Mouse (Mus musculus) spleen, postnatal 4 days (tissue): ENCODE data around the gene Chac1.
A peak's percentile ranks its signal among the peaks of the same experiment; 100 is the strongest.

Source experiments
- DNase-seq, 2 experiments: peaks; one replicate each; pipeline ENCODE4 v3.0.0; 2022; ENCODE audit warnings: low spot score in 2 of 2

Chac1 gene

GRCm38 (mm10) chr2:119327942-119328526 lies 23.0 kb upstream of the Chac1 start:
- DNase-seq: peak in 1 of 2 experiments; percentile 58

DNA sequence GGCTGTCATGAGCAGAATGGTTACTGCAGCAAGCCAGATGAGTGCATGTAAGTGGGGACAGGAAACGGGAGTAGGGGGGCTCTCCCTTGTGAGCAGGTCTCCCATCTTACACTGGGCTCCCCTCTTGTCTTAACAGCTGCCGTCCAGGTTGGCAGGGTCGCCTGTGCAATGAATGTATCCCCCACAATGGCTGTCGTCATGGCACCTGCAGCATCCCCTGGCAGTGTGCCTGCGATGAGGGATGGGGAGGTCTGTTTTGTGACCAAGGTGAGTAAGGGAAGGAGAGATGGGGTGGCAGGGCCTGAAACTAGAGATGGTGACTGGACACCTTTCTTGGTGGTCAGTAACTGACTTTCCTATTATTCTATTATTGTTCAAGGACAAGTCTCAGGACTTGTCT lies 22.5 kb upstream of the Chac1 start:
- no peak for DNase-seq

DNA sequence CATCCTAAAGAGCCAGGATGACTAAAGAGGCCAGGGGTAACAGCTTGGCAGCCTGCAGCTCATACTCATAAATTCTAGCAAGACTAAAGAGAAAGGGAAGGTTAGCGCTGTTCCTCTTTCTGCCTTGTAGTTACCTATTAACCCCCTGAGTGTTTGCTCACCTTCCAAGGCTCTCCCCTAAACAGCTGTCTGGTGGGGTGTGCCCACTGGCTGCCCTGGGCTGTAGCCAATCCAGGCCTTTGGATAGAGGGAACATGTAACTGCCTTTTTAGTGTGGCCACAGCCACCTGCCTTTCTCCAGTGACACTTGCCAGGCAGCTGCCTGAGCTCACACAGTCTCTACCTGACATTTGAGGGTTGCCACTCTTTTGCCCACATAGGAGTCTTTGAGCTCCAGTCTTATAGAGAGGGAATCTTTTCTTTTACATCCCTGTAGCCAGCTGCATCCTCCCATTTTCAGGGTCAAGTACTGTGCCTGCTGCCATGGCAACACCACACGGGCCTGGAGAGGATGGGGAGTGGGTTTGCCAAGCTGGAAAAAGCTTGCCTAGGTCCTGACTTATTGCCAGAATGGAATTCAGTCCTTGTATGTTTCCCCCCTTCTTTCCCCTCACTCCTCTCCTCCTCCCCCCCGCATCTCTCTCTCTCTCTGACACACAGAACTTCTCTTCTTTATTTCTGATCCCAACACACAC lies 21.8 kb upstream of the Chac1 start:
- DNase-seq: no peak

DNA sequence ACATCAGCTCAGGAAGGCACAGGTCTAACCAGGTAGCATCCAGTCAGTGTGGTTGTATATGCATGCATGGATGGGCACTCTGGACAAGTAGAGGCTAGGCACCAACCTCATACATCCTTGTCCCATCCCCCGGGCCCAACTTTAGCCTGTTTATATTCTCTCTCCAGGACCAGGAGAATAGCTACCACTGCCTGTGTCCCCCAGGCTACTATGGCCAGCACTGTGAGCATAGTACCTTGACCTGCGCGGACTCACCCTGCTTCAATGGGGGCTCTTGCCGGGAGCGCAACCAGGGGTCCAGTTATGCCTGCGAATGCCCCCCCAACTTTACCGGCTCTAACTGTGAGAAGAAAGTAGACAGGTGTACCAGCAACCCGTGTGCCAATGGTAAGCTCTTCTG lies 20.2 kb upstream of the Chac1 start:
- DNase-seq: peak in 1 of 2 experiments; percentile 52

DNA sequence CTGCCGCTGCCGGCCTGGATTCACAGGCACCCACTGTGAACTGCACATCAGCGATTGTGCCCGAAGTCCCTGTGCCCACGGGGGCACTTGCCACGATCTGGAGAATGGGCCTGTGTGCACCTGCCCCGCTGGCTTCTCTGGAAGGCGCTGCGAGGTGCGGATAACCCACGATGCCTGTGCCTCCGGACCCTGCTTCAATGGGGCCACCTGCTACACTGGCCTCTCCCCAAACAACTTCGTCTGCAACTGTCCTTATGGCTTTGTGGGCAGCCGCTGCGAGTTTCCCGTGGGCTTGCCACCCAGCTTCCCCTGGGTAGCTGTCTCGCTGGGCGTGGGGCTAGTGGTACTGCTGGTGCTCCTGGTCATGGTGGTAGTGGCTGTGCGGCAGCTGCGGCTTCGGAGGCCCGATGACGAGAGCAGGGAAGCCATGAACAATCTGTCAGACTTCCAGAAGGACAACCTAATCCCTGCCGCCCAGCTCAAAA lies 18.8 kb upstream of the Chac1 start:
- peak in 1 of 2 experiments; percentile 59 for DNase-seq

DNA sequence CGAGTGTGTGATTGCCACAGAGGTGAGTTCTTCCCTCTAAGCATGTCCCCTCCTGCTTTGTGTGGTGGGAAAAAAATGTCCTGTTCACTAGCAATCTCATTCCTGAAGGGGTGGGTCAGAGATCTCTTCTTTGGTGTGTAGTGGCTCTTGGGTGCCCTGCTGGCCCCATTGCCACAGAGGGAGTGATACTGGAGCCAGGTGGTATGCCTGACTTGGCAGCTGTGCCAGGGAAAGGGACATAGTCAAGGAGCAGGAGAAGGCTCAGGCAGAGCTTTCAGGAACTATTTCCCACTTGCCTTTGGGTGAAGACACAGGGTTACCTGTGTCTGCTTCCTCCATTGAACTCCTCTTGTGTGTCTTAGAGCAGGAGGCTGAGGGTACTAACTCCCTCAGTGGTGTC lies 16.9 kb upstream of the Chac1 start:
- no peak for DNase-seq

GRCm38 (mm10) chr2:119334964-119335525 lies 16.0 kb upstream of the Chac1 start:
- DNase-seq: peak in 1 of 2 experiments; percentile 55

- no peak for DNase-seq
Observed at GRCm38 (mm10) chr2:119335535-119335934, 15.5 kb upstream of the Chac1 start.

- peak in 1 of 2 experiments; percentile 57 for DNase-seq
Observed at GRCm38 (mm10) chr2:119336002-119336401, 15.0 kb upstream of the Chac1 start.

DNA sequence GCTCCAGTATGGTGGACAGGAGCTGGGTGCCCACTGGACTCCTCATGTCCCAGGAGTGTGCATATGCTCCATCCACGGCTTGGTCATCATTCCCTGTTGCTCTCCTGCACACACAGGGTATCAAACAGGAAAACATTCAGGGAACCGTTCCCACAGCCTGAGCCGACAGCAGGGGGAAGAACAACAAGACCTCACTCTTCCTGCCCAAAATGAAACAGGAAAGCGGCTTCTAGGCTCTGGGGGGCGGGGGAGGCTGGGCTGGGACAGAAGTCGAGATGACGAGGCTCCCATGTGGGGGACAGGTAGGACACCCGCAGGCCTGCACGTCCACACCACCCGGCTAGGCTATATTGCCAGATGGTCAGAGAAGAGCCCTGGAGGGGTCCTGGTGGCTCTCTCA lies 14.6 kb upstream of the Chac1 start:
- peak in 1 of 2 experiments; percentile 58 for DNase-seq

GRCm38 (mm10) chr2:119337425-119338265 lies 13.4 kb upstream of the Chac1 start:
- peak; percentile 83 to 95 for DNase-seq

DNA sequence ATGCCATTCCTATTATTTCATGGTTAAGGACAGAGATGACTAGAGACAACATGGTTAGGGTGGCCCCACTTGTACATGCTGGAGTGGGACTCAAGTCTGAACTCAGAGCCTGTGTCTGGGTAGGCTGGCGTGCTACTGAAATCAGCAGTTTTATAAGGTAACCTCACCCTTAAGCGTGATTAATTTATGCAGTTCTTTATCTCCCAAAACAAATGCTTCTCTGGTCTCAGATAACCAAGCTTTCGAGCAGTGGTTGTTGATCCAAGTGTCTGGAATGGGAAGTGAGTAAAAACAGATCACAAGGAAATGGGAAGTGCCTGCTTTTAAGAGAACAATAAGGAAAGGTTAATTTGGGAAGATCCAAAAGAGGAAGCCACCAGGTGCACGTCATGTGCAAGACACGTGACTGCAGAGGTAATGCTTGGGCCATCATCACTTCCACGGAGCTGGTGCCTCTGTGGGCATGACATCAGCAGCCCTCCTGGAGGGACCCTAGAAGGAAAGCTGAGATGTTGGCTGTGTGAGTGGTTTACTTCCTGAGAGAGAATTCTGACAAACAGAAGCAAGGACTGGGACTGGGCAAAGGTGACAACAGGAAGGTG lies 6.4 kb upstream of the Chac1 start:
- DNase-seq: no peak

DNA sequence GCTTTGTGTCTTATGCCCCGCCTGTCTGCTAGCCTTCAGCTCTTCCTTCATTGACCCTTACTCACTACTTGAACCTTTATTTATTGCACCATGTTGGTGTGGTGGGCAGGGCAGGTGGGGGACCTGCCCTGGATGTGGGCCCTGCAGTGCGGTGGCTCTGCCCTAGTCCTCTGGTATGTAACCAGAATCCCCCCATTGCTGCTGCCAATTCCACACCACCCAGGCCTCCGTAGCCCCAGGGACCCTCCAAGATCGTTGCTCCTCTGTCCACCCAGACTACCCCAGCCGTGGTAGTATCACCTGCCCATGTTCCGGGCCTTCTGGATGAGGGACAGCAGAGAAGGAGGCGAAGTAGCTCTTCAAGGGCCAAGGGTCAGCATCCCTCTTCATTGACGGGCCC lies 2.7 kb downstream of the Chac1 start:
- no peak for DNase-seq

DNA sequence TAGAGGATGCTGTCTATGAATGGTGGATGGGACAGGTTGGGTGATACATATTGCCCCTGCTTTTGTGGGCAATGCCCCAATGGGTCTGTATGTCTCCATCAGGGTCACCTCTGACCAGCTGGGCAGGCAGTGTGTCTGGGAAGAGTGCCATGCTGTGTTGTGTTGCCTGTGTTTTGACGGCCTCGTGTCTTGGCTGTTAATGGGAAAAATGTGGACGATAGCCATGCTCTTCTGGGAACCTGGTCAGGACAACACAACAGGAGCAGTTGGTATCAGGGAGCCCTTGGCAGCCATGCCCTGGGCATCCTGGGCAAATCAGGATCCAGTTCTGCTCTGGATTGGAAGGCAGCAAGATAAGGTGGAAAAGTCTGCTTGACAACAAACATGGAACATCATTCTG lies 4.1 kb downstream of the Chac1 start:
- DNase-seq: no peak

- DNase-seq: no peak
Observed at GRCm38 (mm10) chr2:119355651-119356050, 4.6 kb downstream of the Chac1 start.

GRCm38 (mm10) chr2:119356310-119356709 lies 5.3 kb downstream of the Chac1 start:
- DNase-seq: no peak

- DNase-seq: no peak
Observed at GRCm38 (mm10) chr2:119356805-119357204, 5.8 kb downstream of the Chac1 start.

DNA sequence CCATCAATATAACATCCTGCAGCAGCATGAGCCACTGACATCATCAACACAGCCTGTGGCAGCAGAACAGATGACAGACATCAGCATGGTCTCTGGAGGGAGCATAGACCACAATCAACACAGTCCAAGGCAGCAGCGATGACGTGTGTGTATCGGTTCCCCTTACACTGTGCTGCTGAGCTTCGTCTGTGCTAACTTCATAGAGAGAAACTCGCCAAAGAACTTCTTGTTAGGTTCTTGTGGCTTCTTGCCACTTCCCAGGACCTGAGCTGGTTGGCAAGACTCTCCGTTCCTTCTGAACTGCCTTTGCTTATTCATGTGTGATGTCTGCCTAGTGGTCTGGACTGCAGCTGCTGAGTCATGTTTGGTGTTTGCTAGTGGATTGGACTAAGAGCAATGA lies 7.2 kb downstream of the Chac1 start:
- no peak for DNase-seq

- DNase-seq: no peak
Observed at GRCm38 (mm10) chr2:119359721-119360291, 8.8 kb downstream of the Chac1 start.

DNA sequence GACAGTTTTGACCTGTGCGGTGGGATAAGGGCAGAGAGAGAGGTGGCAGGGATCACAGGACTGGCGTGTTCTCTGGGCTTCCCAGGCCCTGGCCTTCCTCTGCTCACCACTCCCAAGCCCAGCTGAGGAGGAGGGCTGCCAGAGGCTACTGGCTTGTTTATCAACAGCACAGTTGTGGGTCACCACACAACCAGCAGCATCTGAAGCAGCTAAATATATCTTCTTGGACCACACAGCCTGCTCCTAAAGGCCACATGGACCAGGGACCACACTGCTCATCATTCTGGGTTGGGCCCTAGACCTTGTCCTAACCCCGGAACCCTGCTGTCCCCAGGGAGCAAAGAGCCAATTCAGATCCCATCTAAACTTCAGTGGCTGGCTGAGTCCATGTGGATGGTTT lies 13.9 kb downstream of the Chac1 start:
- no peak for DNase-seq

GRCm38 (mm10) chr2:119367346-119367745 lies 16.3 kb downstream of the Chac1 start:
- no peak for DNase-seq
